Mouse (Mus musculus): ENCODE data around the gene Gpsm1. TPM values are rescaled to one million over a fixed set of nuclear protein-coding genes. Genes with fewer than 3 reads are reported as not detected.

The Gpsm1 gene
- polyA plus RNA-seq, 1 experiment from 2014 or later, result 52.1 TPM

DNA sequence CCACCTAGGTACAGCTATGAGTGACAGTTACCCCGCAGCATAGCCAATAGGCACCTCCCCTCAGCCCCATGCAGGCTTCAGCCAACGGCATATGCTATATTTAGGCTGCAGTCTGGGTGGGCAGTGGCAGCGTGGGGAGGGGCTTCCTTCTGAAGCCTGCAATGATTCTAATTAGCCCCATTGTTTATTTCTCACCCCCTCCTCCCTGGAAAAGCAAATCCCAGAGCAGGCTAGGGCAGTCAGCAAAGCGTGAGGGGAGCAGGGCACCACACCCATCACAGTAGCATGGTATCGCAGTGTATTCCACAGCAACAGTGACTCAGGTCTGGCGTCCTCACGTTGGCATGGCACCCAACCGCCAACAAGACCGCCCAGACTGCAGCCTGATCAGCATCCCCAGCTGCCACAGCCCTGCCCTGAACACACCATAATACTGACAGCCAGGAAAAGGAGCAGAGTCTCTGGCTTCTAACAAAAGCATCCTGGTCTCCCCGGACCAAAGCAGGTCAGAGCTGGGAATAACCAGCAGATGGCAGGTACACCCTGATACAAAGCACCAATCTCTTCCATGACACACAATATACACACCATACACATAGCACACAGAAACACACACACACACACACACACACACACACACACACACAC lies 17.0 kb upstream of the Gpsm1 start:
- no peak overlapping the region; the same call in 1 of the 2 replicates for H3K4me3 ChIP-seq (replicated peaks)
- peak overlapping the region; percentile 38 for H3K4me2 ChIP-seq (replicated peaks)
- no peaks in the 10 kb centered on the region for H3K36me3 ChIP-seq
- 5% methylated on average over 10 of the region's 10 CpGs for WGBS
- ATAC-seq (ENCODE audit: insufficient number of reproducible peaks, low FRiP score, low TSS enrichment, low read depth), result peak; percentile 80
- H3K27me3 ChIP-seq, result peaks cover 7% of the 10 kb centered on the region; the same call in 1 of the 2 replicates
- H3K4me1 ChIP-seq, result peaks cover 46% of the 10 kb centered on the region
- no peak overlapping the region for H3K9ac ChIP-seq
- H3K9me3 ChIP-seq (replicated peaks), result no peaks in the 10 kb centered on the region
- peak overlapping the region; percentile 65 for H3K27ac ChIP-seq (replicated peaks)

GRCm38 (mm10) chr2:26298856-26299230 lies 16.5 kb upstream of the Gpsm1 start:
- Histone ChIP-seq H3K27ac (replicated peaks) (peak overlapping the region; percentile 65), H3K4me3 (replicated peaks) (no peak overlapping the region; the same call in 1 of the 2 replicates), H3K36me3 (no peaks in the 10 kb centered on the region), H3K4me1 (peaks cover 46% of the 10 kb centered on the region), H3K4me2 (replicated peaks) (peak overlapping the region; percentile 38), H3K9ac (no peak overlapping the region), H3K9me3 (replicated peaks) (no peaks in the 10 kb centered on the region), H3K27me3 (peaks cover 7% of the 10 kb centered on the region; the same call in 1 of the 2 replicates)
- no peak for ATAC-seq (ENCODE audit: insufficient number of reproducible peaks, low FRiP score, low TSS enrichment, low read depth)
- WGBS, result 10% methylated on average over 4 of the region's 4 CpGs

DNA sequence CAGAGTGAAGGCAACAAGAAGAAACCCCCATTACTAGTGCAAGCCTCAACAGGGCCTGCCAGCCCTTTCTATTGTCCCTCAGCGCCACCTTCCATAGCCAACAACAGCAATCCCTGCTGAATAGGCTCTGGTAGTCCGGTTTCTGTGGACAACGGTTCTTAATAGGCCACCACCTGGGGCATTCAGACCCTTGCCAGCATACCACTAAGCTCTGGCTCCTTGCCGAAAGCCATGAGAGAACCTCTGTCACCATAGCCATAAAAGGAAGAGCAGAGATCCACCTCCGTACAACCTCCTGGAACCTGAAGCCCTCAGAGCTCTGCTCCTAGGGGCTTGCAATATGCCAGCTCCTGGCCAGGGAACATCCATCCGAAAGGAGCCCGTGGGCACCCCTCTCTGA lies 16.0 kb upstream of the Gpsm1 start:
- Histone ChIP-seq H3K4me1 (peaks cover 46% of the 10 kb centered on the region), H3K27me3 (peaks cover 7% of the 10 kb centered on the region; the same call in 1 of the 2 replicates), H3K9ac (no peak overlapping the region), H3K4me2 (replicated peaks) (no peak overlapping the region), H3K27ac (replicated peaks) (peak overlapping the region; percentile 65; the same call in 1 of the 2 replicates), H3K9me3 (replicated peaks) (peaks cover 4% of the 10 kb centered on the region; the same call in 1 of the 2 replicates), H3K4me3 (replicated peaks) (no peak overlapping the region), H3K36me3 (no peaks in the 10 kb centered on the region)
- 43% methylated on average over 7 of the region's 7 CpGs for WGBS
- no peak for ATAC-seq (ENCODE audit: insufficient number of reproducible peaks, low FRiP score, low TSS enrichment, low read depth)

GRCm38 (mm10) chr2:26300161-26300807 lies 15.0 kb upstream of the Gpsm1 start:
- H3K9me3 ChIP-seq (replicated peaks), result peaks cover 4% of the 10 kb centered on the region; the same call in 1 of the 2 replicates
- H3K27me3 ChIP-seq, result peaks cover 7% of the 10 kb centered on the region; the same call in 1 of the 2 replicates
- no peak overlapping the region for H3K4me3 ChIP-seq (replicated peaks)
- no peak overlapping the region for H3K4me2 ChIP-seq (replicated peaks)
- WGBS, result 36% methylated on average over 5 of the region's 5 CpGs
- H3K4me1 ChIP-seq, result peaks cover 46% of the 10 kb centered on the region
- peak overlapping the region; percentile 8; the same call in 1 of the 2 replicates for H3K27ac ChIP-seq (replicated peaks)
- no peak overlapping the region for H3K9ac ChIP-seq
- H3K36me3 ChIP-seq, result no peaks in the 10 kb centered on the region
- peak; percentile 43 for ATAC-seq (ENCODE audit: insufficient number of reproducible peaks, low FRiP score, low TSS enrichment, low read depth)

- Histone ChIP-seq H3K4me2 (replicated peaks) (no peak overlapping the region), H3K4me1 (peaks cover 46% of the 10 kb centered on the region), H3K36me3 (no peaks in the 10 kb centered on the region), H3K9ac (no peak overlapping the region), H3K9me3 (replicated peaks) (peaks cover 4% of the 10 kb centered on the region; the same call in 1 of the 2 replicates), H3K27me3 (peaks cover 7% of the 10 kb centered on the region; the same call in 1 of the 2 replicates), H3K27ac (replicated peaks) (0 out of 2 replicates have a peak overlapping the region, but pooled peaks have one; percentile 8), H3K4me3 (replicated peaks) (no peak overlapping the region)
- no peak for ATAC-seq (ENCODE audit: insufficient number of reproducible peaks, low FRiP score, low TSS enrichment, low read depth)
- 0% methylated on average over 3 of the region's 3 CpGs for WGBS
These were observed 14.5 kb upstream of the Gpsm1 start for GRCm38 (mm10) chr2:26300808-26301174.

DNA sequence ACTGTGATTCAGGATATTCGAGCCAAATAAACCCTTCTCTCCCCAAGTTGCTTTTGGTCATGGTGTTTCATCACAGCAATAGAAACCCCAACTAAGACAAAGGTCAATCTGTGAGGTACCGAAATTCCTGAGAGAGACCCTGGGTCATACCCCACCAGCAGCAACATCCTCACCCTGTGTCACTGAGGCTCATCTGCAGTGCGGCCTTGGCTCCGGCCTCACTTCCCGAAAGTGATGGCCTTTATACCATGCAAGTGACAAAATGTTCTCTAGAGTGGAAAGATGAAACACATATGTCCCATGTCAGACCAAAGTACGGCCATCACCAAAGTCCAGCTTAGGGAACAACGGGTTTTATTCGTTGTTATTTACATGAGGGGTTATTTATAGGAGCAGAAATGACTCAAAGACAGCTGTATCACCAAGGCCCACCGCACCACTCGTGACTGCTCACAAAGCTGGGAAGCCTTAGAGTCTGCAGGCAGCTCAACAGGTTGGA lies 13.3 kb upstream of the Gpsm1 start:
- H3K4me3 ChIP-seq (replicated peaks), result no peak overlapping the region
- H3K27ac ChIP-seq (replicated peaks), result no peak overlapping the region
- H3K9ac ChIP-seq, result no peak overlapping the region
- H3K9me3 ChIP-seq (replicated peaks), result peaks cover 4% of the 10 kb centered on the region; the same call in 1 of the 2 replicates
- no peaks in the 10 kb centered on the region for H3K36me3 ChIP-seq
- no peak for ATAC-seq (ENCODE audit: insufficient number of reproducible peaks, low FRiP score, low TSS enrichment, low read depth)
- WGBS, result 86% methylated on average over 10 of the region's 10 CpGs
- peaks cover 37% of the 10 kb centered on the region for H3K4me1 ChIP-seq
- no peak overlapping the region for H3K4me2 ChIP-seq (replicated peaks)
- H3K27me3 ChIP-seq, result peaks cover 7% of the 10 kb centered on the region; the same call in 1 of the 2 replicates

- H3K9ac ChIP-seq, result no peak overlapping the region
- no peak overlapping the region for H3K4me3 ChIP-seq (replicated peaks)
- no peak overlapping the region for H3K4me2 ChIP-seq (replicated peaks)
- peaks cover 4% of the 10 kb centered on the region; the same call in 1 of the 2 replicates for H3K9me3 ChIP-seq (replicated peaks)
- H3K36me3 ChIP-seq, result no peaks in the 10 kb centered on the region
- WGBS, result 67% methylated on average over 1 of the region's 1 CpGs
- H3K27ac ChIP-seq (replicated peaks), result no peak overlapping the region
- peaks cover 22% of the 10 kb centered on the region for H3K4me1 ChIP-seq
- no peak for ATAC-seq (ENCODE audit: insufficient number of reproducible peaks, low FRiP score, low TSS enrichment, low read depth)
- H3K27me3 ChIP-seq, result 0 out of 2 replicates have a peak, but pooled peaks cover 3% of the 10 kb centered on the region
These were observed 10.6 kb upstream of the Gpsm1 start for GRCm38 (mm10) chr2:26304711-26305110.

GRCm38 (mm10) chr2:26305555-26305954 lies 9.8 kb upstream of the Gpsm1 start:
- no peak for ATAC-seq (ENCODE audit: insufficient number of reproducible peaks, low FRiP score, low TSS enrichment, low read depth)
- peaks cover 19% of the 10 kb centered on the region for H3K4me1 ChIP-seq
- no peaks in the 10 kb centered on the region for H3K27me3 ChIP-seq
- H3K4me2 ChIP-seq (replicated peaks), result no peak overlapping the region
- H3K36me3 ChIP-seq, result no peaks in the 10 kb centered on the region
- H3K9me3 ChIP-seq (replicated peaks), result peaks cover 4% of the 10 kb centered on the region; the same call in 1 of the 2 replicates
- no peak overlapping the region for H3K4me3 ChIP-seq (replicated peaks)
- H3K27ac ChIP-seq (replicated peaks), result no peak overlapping the region
- WGBS, result 59% methylated on average over 2 of the region's 2 CpGs
- no peak overlapping the region for H3K9ac ChIP-seq

GRCm38 (mm10) chr2:26306702-26307101 lies 8.6 kb upstream of the Gpsm1 start:
- no peak for ATAC-seq (ENCODE audit: insufficient number of reproducible peaks, low FRiP score, low TSS enrichment, low read depth)
- Histone ChIP-seq H3K9me3 (replicated peaks) (peaks cover 4% of the 10 kb centered on the region; the same call in 1 of the 2 replicates), H3K4me3 (replicated peaks) (no peak overlapping the region), H3K27me3 (no peaks in the 10 kb centered on the region), H3K36me3 (no peaks in the 10 kb centered on the region), H3K9ac (no peak overlapping the region), H3K27ac (replicated peaks) (no peak overlapping the region), H3K4me2 (replicated peaks) (no peak overlapping the region), H3K4me1 (peaks cover 19% of the 10 kb centered on the region)
- WGBS, result 85% methylated on average over 3 of the region's 3 CpGs

- ATAC-seq (ENCODE audit: insufficient number of reproducible peaks, low FRiP score, low TSS enrichment, low read depth), result peak; percentile 90
- Histone ChIP-seq H3K9me3 (replicated peaks) (no peaks in the 10 kb centered on the region), H3K36me3 (no peaks in the 10 kb centered on the region), H3K4me1 (peaks cover 33% of the 10 kb centered on the region), H3K27me3 (no peaks in the 10 kb centered on the region), H3K27ac (replicated peaks) (peak overlapping the region; percentile 92), H3K4me2 (replicated peaks) (0 out of 2 replicates have a peak overlapping the region, but pooled peaks have one; percentile 12), H3K4me3 (replicated peaks) (no peak overlapping the region), H3K9ac (peak overlapping the region; percentile 3; the same call in 1 of the 2 replicates)
- WGBS, result 4% methylated on average over 10 of the region's 10 CpGs
These were observed 5.6 kb upstream of the Gpsm1 start for GRCm38 (mm10) chr2:26309739-26310138.

GRCm38 (mm10) chr2:26311936-26312335 lies 3.4 kb upstream of the Gpsm1 start:
- ATAC-seq (ENCODE audit: insufficient number of reproducible peaks, low FRiP score, low TSS enrichment, low read depth), result no peak
- WGBS, result 57% methylated on average over 5 of the region's 5 CpGs
- H3K4me1 ChIP-seq, result peaks cover 50% of the 10 kb centered on the region

More at GRCm38 (mm10) chr2:26311936-26312335, 3.4 kb upstream of the Gpsm1 start:
- Histone ChIP-seq H3K4me2 (replicated peaks) (no peak overlapping the region), H3K9me3 (replicated peaks) (no peaks in the 10 kb centered on the region), H3K36me3 (no peaks in the 10 kb centered on the region), H3K27me3 (no peaks in the 10 kb centered on the region), H3K4me3 (replicated peaks) (no peak overlapping the region), H3K27ac (replicated peaks) (peak overlapping the region; percentile 7; the same call in 1 of the 2 replicates), H3K9ac (no peak overlapping the region)
